In the genomic region with DNA sequence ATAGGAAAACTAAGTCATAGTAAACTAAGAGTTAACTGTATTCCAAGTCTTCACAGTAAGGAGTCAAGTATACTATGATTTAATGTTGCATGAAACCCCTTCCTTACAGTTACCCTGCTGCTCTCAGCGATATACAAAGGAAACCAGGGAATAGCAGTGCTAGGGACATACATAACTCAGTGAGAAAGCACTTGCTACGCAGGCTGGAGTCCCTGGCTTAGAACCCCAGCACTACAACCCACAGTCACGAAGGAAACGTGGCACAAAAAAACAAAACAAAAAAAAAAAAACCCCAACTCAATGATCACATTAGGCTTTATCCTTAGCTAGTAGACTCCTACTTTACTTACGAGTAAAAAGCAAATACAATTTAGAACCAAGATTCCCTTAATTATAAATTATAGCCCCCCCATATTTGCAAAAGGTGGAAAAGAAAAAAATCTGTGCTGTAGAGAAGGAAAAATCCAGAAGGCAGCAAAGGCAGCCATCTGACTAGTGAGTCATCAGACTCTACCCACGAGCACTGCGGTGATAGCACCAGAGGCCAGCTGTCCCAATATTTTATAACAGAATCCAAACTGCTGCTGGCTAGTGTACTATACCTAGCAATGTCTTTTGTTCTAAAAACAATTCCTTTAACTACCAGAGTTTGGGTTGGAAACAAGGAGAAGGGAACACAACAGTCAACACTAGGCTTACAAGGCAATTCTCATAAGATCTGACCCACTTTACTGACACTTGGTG, we compare ENCODE assay signal across 12 mouse cellular contexts. TPM values are rescaled to one million over a fixed set of nuclear protein-coding genes. Genes with fewer than 3 reads are reported as not detected.
DNase-seq lines count a peak whose midpoint lies in the region; ATAC-seq and TF ChIP-seq lines count a peak whose summit lies in the region.
"Had no signal": no experiment of that assay in that cellular context is flagged by ENCODE, and none has a peak within 500 bp of the region (broad histone marks: within the 10 kb centered on the region; RNA-seq: fewer than 3 reads in every experiment).

No protein-coding gene starts in this region.

- no peak for DNase-seq in cerebellum, postnatal 4 days (ENCODE audit: low spot score in 2 of 2)
- DNase-seq in left cerebral cortex, adult 2 months (ENCODE audit: extremely low spot score in 1 of 2, low spot score in 2 of 2) = peak; percentile 31 to 46
- no peak for DNase-seq in left cerebral cortex, adult 11 months (ENCODE audit: low spot score)
- DNase-seq in cerebellum, adult 18-20 months = peak; percentile 61 to 69
- no peak for DNase-seq in kidney, postnatal 4 days
- no peak for DNase-seq in lung, postnatal 36 days
- DNase-seq: lung, adult 2 months had no signal

- ATAC-seq in cerebellum, adult (ENCODE audit: insufficient number of reproducible peaks, low FRiP score, low TSS enrichment) = peak; percentile 86
- ATAC-seq: intestine, embryonic 16.5 days had no signal

- TF ChIP-seq CTCF in left cerebral cortex, adult 2 months (IDR thresholded peaks at IDR 0.05) = no peak

- no peak overlapping the region for H3K4me3 ChIP-seq in left cerebral cortex, adult 2 months
- H3K4me3 ChIP-seq in macrophage (ENCODE audit: inconsistent target) = no peak overlapping the region
- H3K4me3 ChIP-seq: embryonic facial prominence, embryonic 15.5 days; heart, embryonic 13.5 days had no signal

- WGBS in macrophage (ENCODE audit: missing documents) = 69% methylated on average over 7 of the region's 7 CpGs

- H3K36me3 ChIP-seq in macrophage (ENCODE audit: inconsistent target) = no peaks in the 10 kb centered on the region; the same call in 1 of the 2 replicates

- H3K79me2 ChIP-seq in macrophage (ENCODE audit: inconsistent target) = peaks cover 91% of the 10 kb centered on the region

- intact Hi-C loops in left cerebral cortex, adult 2 months (cut with DNase I) = loop anchor here (2.0 kb wide), 1 partner anchor 16 kb away; a partner anchor contains a TSS

- H3K27ac ChIP-seq in left cerebral cortex, adult 2 months = peak overlapping the region; percentile 88
- peak overlapping the region; percentile 96 for H3K27ac ChIP-seq in macrophage
- H3K27ac ChIP-seq: embryonic facial prominence, embryonic 15.5 days; heart, embryonic 13.5 days had no signal

RNA-seq across cellular contexts. Expression of a gene that starts 16.4 kb away (rescaled TPM):
- total RNA-seq in left cerebral cortex, adult 2 months (2021) = 100 to 1,000 TPM; 428 to 489 TPM
- total RNA-seq in macrophage (2018; cell fraction: chromatin; rRNA removed) = 100 to 1,000 TPM in 24 of 26 experiments, 10 to 100 TPM in 2; 65.9 to 497 (median 172) TPM
- total RNA-seq in macrophage (2018; cell fraction: cytosol; rRNA removed) = 100 to 1,000 TPM; 265 to 638 (median 449) TPM
- total RNA-seq in macrophage (2018; cell fraction: nucleus; rRNA removed) = 100 to 1,000 TPM; 187 to 425 (median 253) TPM
- polyA plus RNA-seq in macrophage (2018) = 331 to 394 TPM (median 358 TPM) in 3 replicates

RNA-seq across cellular contexts. Expression of a gene that starts 16.5 kb away (rescaled TPM):
- total RNA-seq in left cerebral cortex, adult 2 months (2021) = 10 to 100 TPM; 61.6 to 62.8 TPM
- 10 to 100 TPM in 23 of 26 experiments, 1 to 10 TPM in 3; 9.0 to 36.3 (median 14.4) TPM for total RNA-seq in macrophage (2018; cell fraction: chromatin; rRNA removed)
- total RNA-seq in macrophage (2018; cell fraction: cytosol; rRNA removed) = 100 to 1,000 TPM in 12 of 26 experiments, 10 to 100 TPM in 14; 50.2 to 132 (median 88.5) TPM
- 10 to 100 TPM; 28.2 to 97.2 (median 42.2) TPM for total RNA-seq in macrophage (2018; cell fraction: nucleus; rRNA removed)
- polyA plus RNA-seq in macrophage (2018) = 75.9 to 167 TPM (median 101 TPM) in 3 replicates

RNA-seq across cellular contexts. Expression of a gene that starts 49.9 kb away (rescaled TPM):
- 10 to 100 TPM; 39.9 to 40.3 TPM for total RNA-seq in left cerebral cortex, adult 2 months (2021)
- 10 to 100 TPM in 21 of 26 experiments, 1 to 10 TPM in 5; 6.4 to 33.3 (median 26.1) TPM for total RNA-seq in macrophage (2018; cell fraction: chromatin; rRNA removed)
- total RNA-seq in macrophage (2018; cell fraction: cytosol; rRNA removed) = 10 to 100 TPM in 23 of 26 experiments, 1 to 10 TPM in 3; 8.1 to 16.9 (median 14.6) TPM
- 10 to 100 TPM in 22 of 26 experiments, 1 to 10 TPM in 4; 7.8 to 32.6 (median 17.2) TPM for total RNA-seq in macrophage (2018; cell fraction: nucleus; rRNA removed)
- polyA plus RNA-seq in macrophage (2018) = 5.9 to 6.7 TPM (median 6.2 TPM) in 3 replicates

Comparison
In these comparisons a context has a peak if more than half of its experiments do, and no peak if none do; other contexts are left out.
1. DNase-seq: peak in left cerebral cortex, adult 2 months (2 of 2) and cerebellum, adult 18-20 months (2 of 2); none in cerebellum, postnatal 4 days (0 of 2), left cerebral cortex, adult 11 months (single experiment), kidney, postnatal 4 days (0 of 2) and lung, postnatal 36 days (single experiment).